Mouse (Mus musculus): ENCODE data around the gene Opa3. TPM values are rescaled to one million over a fixed set of nuclear protein-coding genes. Genes with fewer than 3 reads are reported as not detected.

The Opa3 gene
- polyA plus RNA-seq, 1 experiment: 27.5 TPM

DNA sequence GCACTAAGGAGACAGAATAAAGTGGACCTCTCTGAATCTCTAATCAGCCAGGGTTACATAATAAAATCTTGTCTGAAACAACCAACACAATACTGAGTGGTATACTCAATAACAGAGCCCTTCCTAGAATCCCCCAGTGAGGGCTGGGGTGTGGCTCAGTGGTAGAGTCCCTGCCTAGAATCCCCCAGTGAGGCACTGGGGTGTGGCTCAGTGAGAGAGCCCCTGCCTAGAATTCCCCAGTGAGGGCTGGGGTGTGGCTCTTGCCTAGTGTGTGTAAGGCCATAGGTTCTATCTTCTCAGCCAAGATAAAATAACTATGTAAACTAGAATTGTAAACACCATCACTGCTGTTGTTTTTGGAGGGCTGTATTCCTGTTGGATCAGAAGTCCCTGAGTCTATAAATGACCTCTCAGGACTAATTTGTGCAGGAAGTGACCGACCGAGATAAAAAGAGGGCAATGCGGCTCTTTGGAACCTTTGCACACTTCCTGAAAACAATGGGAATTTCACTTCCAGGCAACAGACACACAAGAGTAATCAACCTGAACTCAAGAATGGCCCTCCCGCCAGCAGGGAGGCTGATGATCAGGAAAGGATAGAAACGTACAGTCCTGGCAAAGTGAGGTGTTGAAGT, 17.0 kb upstream of the Opa3 start:
- no peaks in the 10 kb centered on the region for H3K36me3 ChIP-seq (ENCODE audit: control insufficient read depth, insufficient read depth)
- H3K4me3 ChIP-seq (ENCODE audit: insufficient read depth, poor library complexity, severe bottlenecking): no peak overlapping the region
- no peaks in the 10 kb centered on the region for H3K79me2 ChIP-seq (ENCODE audit: control insufficient read depth, insufficient read depth)
- H3K79me3 ChIP-seq (ENCODE audit: low read depth): no peaks in the 10 kb centered on the region
- peaks cover 16% of the 10 kb centered on the region for H3K27me3 ChIP-seq (ENCODE audit: control insufficient read depth, insufficient read depth, insufficient read length)
- TF ChIP-seq CTCF (IDR thresholded peaks at IDR 0.05; ENCODE audit: control insufficient read depth, insufficient read depth, insufficient read length): no peak
- no peak for TF ChIP-seq USF1 (IDR thresholded peaks at IDR 0.05; ENCODE audit: low read depth)
- TF ChIP-seq MAX (IDR thresholded peaks at IDR 0.05): no peak
- no peak for TF ChIP-seq CEBPB (IDR thresholded peaks at IDR 0.05; ENCODE audit: low read depth)
- no peak overlapping the region for H3ac ChIP-seq (ENCODE audit: control insufficient read depth, insufficient read length, low read depth)

DNA sequence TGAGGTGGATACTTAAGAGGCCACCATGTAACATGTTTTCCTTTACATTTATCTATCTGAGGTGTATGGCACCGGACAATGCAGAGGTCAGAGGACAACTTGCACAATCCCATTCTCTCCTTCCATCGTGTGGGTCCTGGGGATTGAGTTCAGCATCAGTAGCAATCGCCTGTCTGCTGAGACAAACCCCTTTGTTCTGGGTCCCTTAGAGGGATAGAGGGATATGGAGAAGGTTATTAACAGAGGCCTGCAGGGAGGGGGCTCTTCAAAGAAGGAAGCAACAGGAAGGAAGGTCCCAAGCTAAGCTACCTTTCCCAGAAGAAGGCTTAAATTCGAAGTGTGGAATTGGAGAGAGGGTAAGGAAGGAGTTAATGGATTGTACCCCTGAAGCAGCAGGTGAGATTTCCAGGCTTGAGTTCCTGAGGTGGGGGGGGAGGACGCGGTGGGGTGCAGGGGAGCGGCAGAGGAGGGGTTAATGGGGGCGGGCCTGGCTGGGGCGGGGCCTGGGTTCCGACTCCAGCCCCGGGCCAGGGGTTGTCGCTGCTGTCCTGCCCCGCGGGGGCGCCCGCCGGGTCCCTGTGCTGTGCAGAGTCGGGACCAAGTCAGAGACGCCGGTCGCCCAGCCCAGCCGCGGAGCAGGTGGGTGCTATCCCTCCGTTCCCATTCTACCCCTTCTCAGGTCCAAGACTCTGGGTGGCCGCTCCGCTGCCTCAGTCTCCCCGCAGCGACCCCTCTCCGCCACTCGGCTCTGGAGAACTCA, 16.0 kb upstream of the Opa3 start, which contains the start of gene Gpr4:
Gene Gpr4 (plus strand): TSS at position 543 of the 760 bp plus-strand sequence.
- TF ChIP-seq CEBPB (IDR thresholded peaks at IDR 0.05; ENCODE audit: low read depth) (no peak), MYOD1 (IDR thresholded peaks at IDR 0.05; ENCODE audit: control insufficient read depth, insufficient read length, low read depth) (no peak), MAX (IDR thresholded peaks at IDR 0.05) (no peak), CTCF (IDR thresholded peaks at IDR 0.05; ENCODE audit: control insufficient read depth, insufficient read depth, insufficient read length) (no peak), FOSL1 (IDR thresholded peaks at IDR 0.05; ENCODE audit: insufficient read depth, low read length, poor library complexity, severe bottlenecking) (no peak), USF1 (IDR thresholded peaks at IDR 0.05; ENCODE audit: low read depth) (no peak), MYOG (IDR thresholded peaks at IDR 0.05; ENCODE audit: control insufficient read depth, extremely low read depth, insufficient read length) (no peak)

DNA sequence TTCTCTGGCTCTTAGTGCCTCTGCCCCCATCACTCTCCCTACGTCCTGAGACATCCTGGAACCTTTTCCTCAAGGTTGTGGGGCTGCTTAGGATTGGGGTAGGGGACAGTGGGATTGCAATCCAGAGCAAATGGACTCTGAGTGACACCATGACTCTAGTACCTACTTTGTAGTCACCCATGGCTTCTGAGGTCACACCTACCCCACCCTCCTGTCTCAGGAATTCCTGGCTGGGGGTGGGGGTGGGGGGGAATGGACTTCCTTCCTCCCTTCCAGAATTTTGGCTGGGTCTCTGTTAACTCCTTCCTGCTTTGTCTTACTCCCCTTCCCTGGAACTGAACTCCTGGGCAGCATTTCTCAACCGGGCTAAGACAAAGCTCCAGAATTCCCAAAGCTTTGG, 14.7 kb upstream of the Opa3 start:
- H3K79me2 ChIP-seq (ENCODE audit: control insufficient read depth, insufficient read depth): no peaks in the 10 kb centered on the region

More for the DNA sequence above, 16.0 kb upstream of the Opa3 start, which contains the start of gene Gpr4:
- no peaks in the 10 kb centered on the region for H3K79me2 ChIP-seq (ENCODE audit: control insufficient read depth, insufficient read depth)
- H3K36me3 ChIP-seq (ENCODE audit: control insufficient read depth, insufficient read depth): no peaks in the 10 kb centered on the region
- H3K79me3 ChIP-seq (ENCODE audit: low read depth): no peaks in the 10 kb centered on the region
- no peak within 1 kb of the TSS for H3ac ChIP-seq (ENCODE audit: control insufficient read depth, insufficient read length, low read depth)
- peaks cover 19% of the 10 kb centered on the region for H3K27me3 ChIP-seq (ENCODE audit: control insufficient read depth, insufficient read depth, insufficient read length)
- no peak within 1 kb of the TSS for H3K4me3 ChIP-seq (ENCODE audit: insufficient read depth, poor library complexity, severe bottlenecking)

DNA sequence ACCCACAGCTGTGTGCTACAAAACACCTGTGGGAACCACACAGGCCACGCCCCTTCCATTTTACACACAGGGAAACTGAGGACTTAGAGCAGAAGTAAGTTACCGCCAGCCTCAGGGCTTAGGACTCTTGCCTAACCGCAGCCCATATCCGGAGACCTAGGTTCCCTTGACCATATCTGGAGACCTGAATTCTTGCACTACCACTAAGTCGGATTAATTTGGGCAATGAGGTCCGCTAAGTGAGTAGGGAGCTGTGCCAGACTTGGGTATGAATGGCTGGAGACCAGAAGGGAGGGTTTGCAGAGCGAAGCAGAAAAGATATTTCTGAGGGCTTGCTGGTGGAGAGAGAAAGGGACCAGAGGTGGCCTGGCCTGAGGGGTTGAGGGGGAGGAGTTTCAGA, 13.8 kb upstream of the Opa3 start:
- Histone ChIP-seq H3K79me2 (ENCODE audit: control insufficient read depth, insufficient read depth) (no peaks in the 10 kb centered on the region), H3K79me3 (ENCODE audit: low read depth) (no peaks in the 10 kb centered on the region), H3K4me3 (ENCODE audit: insufficient read depth, poor library complexity, severe bottlenecking) (no peak overlapping the region), H3ac (ENCODE audit: control insufficient read depth, insufficient read length, low read depth) (no peak overlapping the region), H3K27me3 (ENCODE audit: control insufficient read depth, insufficient read depth, insufficient read length) (peaks cover 19% of the 10 kb centered on the region), H3K36me3 (ENCODE audit: control insufficient read depth, insufficient read depth) (no peaks in the 10 kb centered on the region)
- TF ChIP-seq USF1 (IDR thresholded peaks at IDR 0.05; ENCODE audit: low read depth) (no peak), CEBPB (IDR thresholded peaks at IDR 0.05; ENCODE audit: low read depth) (no peak), MAX (IDR thresholded peaks at IDR 0.05) (no peak), MYOG (IDR thresholded peaks at IDR 0.05; ENCODE audit: control insufficient read depth, extremely low read depth, insufficient read length) (no peak), FOSL1 (IDR thresholded peaks at IDR 0.05; ENCODE audit: insufficient read depth, low read length, poor library complexity, severe bottlenecking) (no peak), MYOD1 (IDR thresholded peaks at IDR 0.05; ENCODE audit: control insufficient read depth, insufficient read length, low read depth) (no peak), CTCF (IDR thresholded peaks at IDR 0.05; ENCODE audit: control insufficient read depth, insufficient read depth, insufficient read length) (no peak)

More for the DNA sequence above, 14.7 kb upstream of the Opa3 start:
- H3K79me3 ChIP-seq (ENCODE audit: low read depth): no peaks in the 10 kb centered on the region
- TF ChIP-seq MYOD1 (IDR thresholded peaks at IDR 0.05; ENCODE audit: control insufficient read depth, insufficient read length, low read depth) (no peak), USF1 (IDR thresholded peaks at IDR 0.05; ENCODE audit: low read depth) (no peak), MYOG (IDR thresholded peaks at IDR 0.05; ENCODE audit: control insufficient read depth, extremely low read depth, insufficient read length) (no peak), CTCF (IDR thresholded peaks at IDR 0.05; ENCODE audit: control insufficient read depth, insufficient read depth, insufficient read length) (no peak), FOSL1 (IDR thresholded peaks at IDR 0.05; ENCODE audit: insufficient read depth, low read length, poor library complexity, severe bottlenecking) (no peak), MAX (IDR thresholded peaks at IDR 0.05) (no peak), CEBPB (IDR thresholded peaks at IDR 0.05; ENCODE audit: low read depth) (no peak)
- no peak overlapping the region for H3ac ChIP-seq (ENCODE audit: control insufficient read depth, insufficient read length, low read depth)
- no peaks in the 10 kb centered on the region for H3K36me3 ChIP-seq (ENCODE audit: control insufficient read depth, insufficient read depth)
- H3K27me3 ChIP-seq (ENCODE audit: control insufficient read depth, insufficient read depth, insufficient read length): peaks cover 19% of the 10 kb centered on the region
- no peak overlapping the region for H3K4me3 ChIP-seq (ENCODE audit: insufficient read depth, poor library complexity, severe bottlenecking)

DNA sequence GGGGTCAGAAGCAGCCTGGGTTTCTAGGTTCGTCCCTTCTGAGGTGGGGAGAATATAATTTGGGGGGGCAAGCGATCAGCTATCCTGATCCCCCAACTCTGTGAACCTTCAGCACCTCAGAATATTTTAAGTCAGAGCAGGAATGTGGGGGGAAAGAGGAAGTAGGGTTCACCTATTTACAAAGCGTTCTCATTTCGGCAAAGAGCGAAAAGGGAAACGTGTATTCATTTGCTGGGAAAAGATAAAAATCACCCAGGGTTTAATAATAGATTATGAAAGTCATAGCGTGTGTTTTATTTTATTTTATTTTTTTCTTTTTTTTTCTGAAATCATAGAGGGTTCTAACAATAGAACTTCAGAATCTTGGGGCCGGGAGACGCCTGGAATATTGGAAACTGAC, 13.2 kb upstream of the Opa3 start:
- no peak for TF ChIP-seq CTCF (IDR thresholded peaks at IDR 0.05; ENCODE audit: control insufficient read depth, insufficient read depth, insufficient read length)
- TF ChIP-seq MYOG (IDR thresholded peaks at IDR 0.05; ENCODE audit: control insufficient read depth, extremely low read depth, insufficient read length): no peak
- no peak for TF ChIP-seq MAX (IDR thresholded peaks at IDR 0.05)
- no peak for TF ChIP-seq FOSL1 (IDR thresholded peaks at IDR 0.05; ENCODE audit: insufficient read depth, low read length, poor library complexity, severe bottlenecking)
- TF ChIP-seq MYOD1 (IDR thresholded peaks at IDR 0.05; ENCODE audit: control insufficient read depth, insufficient read length, low read depth): no peak
- TF ChIP-seq USF1 (IDR thresholded peaks at IDR 0.05; ENCODE audit: low read depth): no peak
- TF ChIP-seq CEBPB (IDR thresholded peaks at IDR 0.05; ENCODE audit: low read depth): no peak
- H3K4me3 ChIP-seq (ENCODE audit: insufficient read depth, poor library complexity, severe bottlenecking): no peak overlapping the region
- no peak overlapping the region for H3ac ChIP-seq (ENCODE audit: control insufficient read depth, insufficient read length, low read depth)
- no peaks in the 10 kb centered on the region for H3K79me2 ChIP-seq (ENCODE audit: control insufficient read depth, insufficient read depth)
- H3K36me3 ChIP-seq (ENCODE audit: control insufficient read depth, insufficient read depth): no peaks in the 10 kb centered on the region
- no peaks in the 10 kb centered on the region for H3K79me3 ChIP-seq (ENCODE audit: low read depth)
- H3K27me3 ChIP-seq (ENCODE audit: control insufficient read depth, insufficient read depth, insufficient read length): peaks cover 19% of the 10 kb centered on the region
